Mouse (Mus musculus) telencephalon, adult 2 months (tissue): Measurements from ENCODE around the gene Gm9918.

Source experiments
- DNase-seq: peaks from one replicate; pipeline ENCODE4 v3.0.0-alpha.2; 2011; ENCODE audit warnings: low read depth, low spot score

Gene Gm9918

GRCm38 (mm10) chr15:102245891-102246741 lies 24.2 kb upstream of the Gm9918 start:
- DNase-seq: peak; percentile 85

- DNase-seq: peak; percentile 86
Measured at GRCm38 (mm10) chr15:102246866-102247251, 23.5 kb upstream of the Gm9918 start.

GRCm38 (mm10) chr15:102247252-102248130 lies 22.9 kb upstream of the Gm9918 start:
- DNase-seq: no peak

GRCm38 (mm10) chr15:102248131-102248811 lies 22.1 kb upstream of the Gm9918 start:
- no peak for DNase-seq

- no peak for DNase-seq
Measured at GRCm38 (mm10) chr15:102248812-102249191, 21.6 kb upstream of the Gm9918 start.

GRCm38 (mm10) chr15:102249251-102249691 lies 21.1 kb upstream of the Gm9918 start:
- DNase-seq: no peak

GRCm38 (mm10) chr15:102249967-102250366 lies 20.4 kb upstream of the Gm9918 start:
- DNase-seq: no peak

GRCm38 (mm10) chr15:102250521-102250920 lies 19.8 kb upstream of the Gm9918 start:
- no peak for DNase-seq

- DNase-seq: no peak
Measured at GRCm38 (mm10) chr15:102255547-102256255, 14.7 kb upstream of the Gm9918 start.

- no peak for DNase-seq
Measured at GRCm38 (mm10) chr15:102256431-102257201, 13.7 kb upstream of the Gm9918 start.

- no peak for DNase-seq
Measured at GRCm38 (mm10) chr15:102257202-102258075, 12.9 kb upstream of the Gm9918 start, which contains the start of gene Rarg. Gene Rarg (minus strand): TSS chr15:102257517.

- DNase-seq: no peak
Measured at GRCm38 (mm10) chr15:102258076-102258470, 12.3 kb upstream of the Gm9918 start.

- no peak for DNase-seq
Measured at GRCm38 (mm10) chr15:102258581-102259253, 11.6 kb upstream of the Gm9918 start.

- no peak for DNase-seq
Measured at GRCm38 (mm10) chr15:102262582-102262981, 7.8 kb upstream of the Gm9918 start.

GRCm38 (mm10) chr15:102263037-102263436 lies 7.3 kb upstream of the Gm9918 start:
- DNase-seq: no peak

- no peak for DNase-seq
Measured at GRCm38 (mm10) chr15:102265548-102265947, 4.8 kb upstream of the Gm9918 start.

- DNase-seq: no peak
Measured at GRCm38 (mm10) chr15:102271441-102271840, 1.1 kb downstream of the Gm9918 start.

GRCm38 (mm10) chr15:102273982-102274716 lies 3.8 kb downstream of the Gm9918 start:
- DNase-seq: no peak
